Mouse (Mus musculus): ENCODE measurements around the gene Tmcc2.
A peak's percentile ranks its signal among the peaks of the same experiment; 100 is the strongest.

Tmcc2 gene

DNA sequence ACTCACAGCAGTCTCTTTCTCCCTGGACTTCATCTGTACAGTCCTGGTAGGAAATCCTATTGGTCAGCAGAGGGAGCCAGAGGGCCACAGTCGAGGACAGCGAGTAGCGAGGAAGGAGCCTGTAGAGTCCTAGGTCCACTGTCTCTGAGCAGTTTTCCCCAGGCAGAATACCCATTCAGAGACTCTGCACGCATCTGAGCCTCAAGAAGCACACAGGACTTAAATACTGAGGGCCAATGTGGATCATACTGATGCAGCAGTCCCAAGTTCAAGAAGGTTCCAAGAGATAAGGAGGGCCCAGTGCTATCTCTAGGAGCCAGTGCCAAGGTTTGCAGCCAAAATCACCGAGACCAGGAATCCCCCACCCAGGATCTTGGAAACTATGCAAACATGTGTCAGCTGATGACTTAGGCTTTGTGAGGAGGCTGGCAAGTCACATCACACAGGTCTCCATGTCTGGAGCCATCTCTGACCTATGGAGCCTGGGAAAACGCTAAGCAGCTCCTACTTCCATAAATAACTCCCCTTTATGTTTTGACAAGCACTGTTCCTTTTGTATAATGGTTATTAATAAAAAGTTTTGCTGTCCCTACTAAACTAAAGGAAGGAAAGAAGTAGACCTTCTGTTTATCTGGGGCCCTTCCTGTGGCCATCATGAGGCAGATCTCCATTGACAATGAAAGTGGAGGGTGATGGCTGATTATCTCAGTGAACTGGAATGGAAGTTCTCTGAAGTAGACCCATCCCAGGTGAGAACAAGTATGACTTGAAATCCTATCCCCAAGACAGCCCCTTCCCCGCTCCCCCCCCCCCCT is 23.2 kb downstream of the Tmcc2 start:
- DNase-seq = peak; percentile 91 to 95

- DNase-seq = no peak
These were observed 24.1 kb downstream of the Tmcc2 start for GRCm38 (mm10) chr1:132366937-132367336.

DNA sequence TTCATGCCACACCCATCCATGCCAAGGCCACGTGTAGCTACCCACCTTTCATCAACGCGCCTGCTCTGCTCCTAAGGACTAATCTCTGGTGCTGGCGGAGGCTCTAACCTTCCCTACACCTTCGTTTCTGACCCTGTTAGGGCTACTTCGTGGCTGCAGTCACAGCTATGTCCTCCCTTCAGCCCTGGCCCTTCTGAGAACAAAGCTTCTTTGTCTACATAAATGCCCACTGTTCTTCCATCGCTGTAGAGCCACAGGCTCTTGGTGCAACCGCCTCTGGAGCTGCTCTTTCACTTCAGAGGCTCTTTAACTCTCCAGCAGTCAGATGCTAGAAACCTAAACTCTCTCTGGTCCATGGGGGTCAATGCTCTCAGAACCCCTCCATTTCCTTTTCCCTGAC is 24.8 kb downstream of the Tmcc2 start:
- DNase-seq = no peak

DNA sequence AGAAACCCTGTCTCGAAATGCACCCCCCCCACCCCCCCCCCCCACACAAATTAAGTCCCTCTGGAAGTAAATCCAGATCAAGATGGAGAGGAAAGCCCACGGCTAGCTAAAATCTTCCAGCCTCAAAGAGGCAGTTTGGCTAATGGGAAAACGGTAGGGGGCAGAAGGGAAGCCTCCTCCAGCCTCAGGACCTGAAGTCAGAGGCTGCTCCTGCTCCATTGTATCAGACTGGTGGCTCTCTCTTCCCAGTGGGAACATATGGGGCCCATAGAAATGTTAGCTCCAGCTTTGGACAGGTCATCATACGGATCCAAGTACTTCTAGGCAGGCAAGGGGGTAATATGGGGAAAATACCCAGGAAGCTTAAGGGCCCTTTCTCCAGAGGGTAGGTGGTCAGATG is 25.4 kb downstream of the Tmcc2 start:
- DNase-seq = no peak

- peak; percentile 71 to 74 for DNase-seq
These were observed 26.1 kb downstream of the Tmcc2 start for GRCm38 (mm10) chr1:132364896-132365557.

DNA sequence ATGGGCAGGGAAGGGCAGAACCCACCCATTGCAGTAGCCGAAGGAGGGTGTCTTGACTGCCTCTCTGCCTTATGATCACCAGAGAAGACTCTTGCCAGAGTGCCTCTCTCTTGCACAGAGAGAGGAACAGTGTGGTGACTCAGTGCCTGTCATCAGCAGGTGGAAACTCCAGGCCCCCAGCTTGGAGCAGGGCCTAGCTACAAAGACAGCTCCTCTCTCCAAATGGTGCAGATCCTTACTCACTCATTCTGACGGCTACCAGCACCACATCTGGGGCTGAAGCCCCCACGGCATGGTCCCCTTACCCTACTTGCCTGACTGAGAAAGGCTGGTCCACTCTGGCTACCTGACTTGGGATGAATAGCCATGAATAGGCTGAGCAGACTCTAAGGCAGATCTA is 26.7 kb downstream of the Tmcc2 start:
- peak; percentile 40 to 59 for DNase-seq

GRCm38 (mm10) chr1:132361959-132362358 is 29.1 kb downstream of the Tmcc2 start:
- no peak for DNase-seq

DNA sequence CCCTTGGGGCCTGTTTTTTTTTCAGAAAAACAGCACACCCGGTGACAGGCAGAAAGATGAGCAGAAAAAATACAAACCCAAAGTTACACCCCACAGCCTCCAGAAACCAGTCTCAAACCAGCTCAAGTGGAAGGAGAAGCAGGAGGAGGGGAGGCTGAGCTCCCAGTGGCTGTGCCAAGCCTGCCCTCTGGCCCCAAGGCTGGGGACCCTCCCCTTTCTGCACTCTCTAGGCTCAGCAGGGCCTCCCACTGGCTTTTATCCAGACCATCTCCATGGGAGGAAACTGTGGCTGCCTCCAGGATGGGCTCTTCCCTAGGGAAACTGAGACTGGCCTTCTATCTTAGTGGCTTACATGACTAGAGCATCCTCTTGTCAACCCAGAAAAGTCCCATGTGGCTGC is 34.2 kb downstream of the Tmcc2 start:
- DNase-seq = peak in 1 of 2 experiments; percentile 6

- peak; percentile 84 to 89 for DNase-seq
These were observed 35.2 kb downstream of the Tmcc2 start for GRCm38 (mm10) chr1:132355841-132356242.

- DNase-seq = no peak
These were observed 35.9 kb downstream of the Tmcc2 start for GRCm38 (mm10) chr1:132355162-132355601.

- DNase-seq = no peak
These were observed 36.8 kb downstream of the Tmcc2 start for GRCm38 (mm10) chr1:132354234-132354633.

- no peak for DNase-seq
These were observed 37.7 kb downstream of the Tmcc2 start for GRCm38 (mm10) chr1:132353389-132353788.

DNA sequence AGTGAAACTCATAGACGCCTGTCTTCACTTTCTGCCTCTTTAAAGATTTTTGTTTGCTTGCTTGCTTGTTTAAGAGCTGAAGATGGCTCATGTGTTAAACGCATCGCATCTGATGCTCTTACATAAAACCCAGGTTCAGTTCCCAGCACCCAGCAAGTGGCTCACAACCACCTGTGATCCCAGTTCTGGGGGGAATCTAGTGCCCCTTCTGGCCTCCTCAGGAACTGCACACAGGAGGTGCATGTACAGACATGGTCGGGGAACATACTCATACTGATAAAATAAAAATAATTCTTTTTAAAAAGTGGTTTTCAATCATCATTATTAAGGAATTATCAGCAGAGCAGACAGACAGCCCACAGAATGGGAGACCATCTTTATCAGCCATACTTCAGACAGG is 40.0 kb downstream of the Tmcc2 start:
- no peak for DNase-seq

GRCm38 (mm10) chr1:132349601-132350000 is 41.5 kb downstream of the Tmcc2 start:
- DNase-seq = peak in 1 of 2 experiments; percentile 37

- DNase-seq = peak in 1 of 2 experiments; percentile 36
These were observed 42.0 kb downstream of the Tmcc2 start for GRCm38 (mm10) chr1:132349049-132349448.

- DNase-seq = no peak
These were observed 42.7 kb downstream of the Tmcc2 start for GRCm38 (mm10) chr1:132348401-132348800.

GRCm38 (mm10) chr1:132346951-132347350 is 44.1 kb downstream of the Tmcc2 start:
- DNase-seq = no peak

- no peak for DNase-seq
These were observed 44.8 kb downstream of the Tmcc2 start for GRCm38 (mm10) chr1:132346134-132346851.

DNA sequence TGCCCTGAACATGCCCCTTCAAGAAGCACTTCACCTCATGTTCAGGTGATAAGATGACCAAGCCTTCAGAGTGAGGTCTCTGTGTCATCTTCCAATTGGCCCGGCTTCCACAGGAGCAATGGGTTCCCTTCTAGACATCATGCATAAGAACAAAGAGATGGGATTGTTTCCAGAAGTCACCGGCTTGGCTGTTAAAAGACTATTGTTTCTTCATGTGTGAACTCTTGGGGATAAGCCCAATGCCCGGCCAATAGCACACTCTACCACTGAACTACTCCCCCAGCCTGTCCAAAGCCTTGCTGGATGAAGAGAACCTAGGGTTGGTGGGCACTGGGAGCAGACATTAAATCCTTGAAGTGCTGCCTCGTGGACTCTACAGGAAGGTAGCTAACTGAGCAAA is 45.6 kb downstream of the Tmcc2 start:
- no peak for DNase-seq

- no peak for DNase-seq
These were observed 47.4 kb downstream of the Tmcc2 start for GRCm38 (mm10) chr1:132343656-132344055.

- DNase-seq = no peak
These were observed 47.9 kb downstream of the Tmcc2 start for GRCm38 (mm10) chr1:132343191-132343590.

DNA sequence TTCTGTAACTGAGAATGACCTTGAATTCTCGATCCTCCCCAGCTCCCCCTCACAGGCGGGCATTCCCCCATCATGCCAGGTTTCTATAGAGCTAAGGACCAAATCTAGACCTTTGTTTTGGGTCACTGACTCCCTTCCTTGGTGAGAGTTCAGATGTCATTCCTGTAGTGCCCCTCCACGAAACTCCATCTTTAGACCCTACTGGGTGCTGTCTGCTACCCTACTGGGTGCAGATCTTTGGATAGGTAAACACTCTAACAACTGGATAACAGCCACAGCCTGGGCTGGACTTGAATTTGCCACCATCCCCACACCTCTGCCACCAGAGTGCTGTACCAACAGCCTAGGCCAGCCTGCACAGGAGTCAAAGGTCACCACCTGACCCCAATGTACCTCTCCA is 48.6 kb downstream of the Tmcc2 start:
- DNase-seq = no peak

DNA sequence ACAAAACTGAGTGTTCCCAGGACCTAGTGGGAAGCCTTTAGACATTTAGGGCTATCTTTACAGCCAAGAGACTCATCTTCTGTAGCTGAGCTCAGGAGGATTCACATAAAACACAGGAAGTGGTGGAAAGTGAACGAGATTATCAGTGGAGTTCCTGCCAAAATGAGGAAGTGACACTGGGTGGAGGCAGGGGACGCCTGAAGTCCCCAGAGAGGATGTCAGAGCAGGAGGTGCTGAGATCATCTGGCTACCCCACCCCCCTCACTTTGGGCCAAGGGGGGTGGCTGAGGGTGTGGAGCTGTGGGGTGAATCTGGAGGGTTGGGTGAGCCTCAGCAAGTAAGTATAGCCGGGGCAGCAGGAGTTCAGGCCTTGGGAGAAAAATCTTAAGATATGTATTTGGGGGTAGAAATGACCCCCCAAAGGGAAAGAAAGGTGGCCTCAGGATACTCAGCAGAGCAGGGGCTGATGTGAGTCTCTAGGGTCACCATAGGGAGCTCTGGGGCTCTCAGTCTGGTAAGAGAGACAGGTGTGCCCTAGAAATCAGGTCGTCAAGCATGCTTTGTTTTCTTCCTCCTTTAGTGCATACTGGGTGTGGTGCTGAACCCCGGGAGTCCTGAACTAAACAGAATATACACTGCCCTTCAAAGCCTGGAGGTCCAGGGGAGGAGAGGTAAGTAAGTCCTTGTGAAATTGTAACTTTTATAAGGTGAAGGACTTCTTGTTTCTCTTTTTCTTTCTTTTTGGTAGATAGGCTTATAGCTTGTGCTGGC is 49.2 kb downstream of the Tmcc2 start:
- no peak for DNase-seq

All from cerebellum, adult 18-20 months (tissue).